In genomic region chr17:30005451-30005941, GRCm38 (mm10) we compare ENCODE assay signal across 8 mouse cellular contexts. TPM values are rescaled to one million over a fixed set of nuclear protein-coding genes. Genes with fewer than 3 reads are reported as not detected.
DNase-seq lines count a peak whose midpoint lies in the region; ATAC-seq and TF ChIP-seq lines count a peak whose summit lies in the region.

No protein-coding gene starts in this region.

- WGBS in hindbrain, embryonic 10.5 days = under 1% methylated on average over 19 of the region's 19 CpGs
- 0% methylated on average over 13 of the region's 19 CpGs for WGBS in limb, embryonic 13.5 days
- 0% methylated on average over 19 of the region's 19 CpGs for WGBS in midbrain, embryonic 12.5 days
- 2% methylated on average over 19 of the region's 19 CpGs for WGBS in stomach, embryonic 14.5 days

- dilution Hi-C loops in CH12.LX (cut with MboI; ENCODE audit: extremely low pct_ligation_motif_present, extremely low pct_unique_long_range_greater_than_20kb, low sequenced_read_pairs) = no loop called here

- H3K4me1 ChIP-seq in CH12.LX (ENCODE audit: control insufficient read depth in 1 of 2, insufficient read depth in 2 of 2) = peaks cover 6 to 38% of the 10 kb centered on the region in 2 experiments; a peak in 3 of 4 replicates
- H3K4me1 ChIP-seq in embryonic fibroblast, embryonic 13.5 days (ENCODE audit: control insufficient read depth, insufficient read depth, low read length) = peaks cover 14% of the 10 kb centered on the region
- H3K4me1 ChIP-seq in hindbrain, embryonic 10.5 days (replicated peaks) = peaks cover 56% of the 10 kb centered on the region
- peaks cover 46% of the 10 kb centered on the region for H3K4me1 ChIP-seq in limb, embryonic 13.5 days
- H3K4me1 ChIP-seq in midbrain, embryonic 12.5 days = peaks cover 36% of the 10 kb centered on the region
- peaks cover 39% of the 10 kb centered on the region for H3K4me1 ChIP-seq in stomach, embryonic 14.5 days (ENCODE audit: control insufficient read depth, insufficient read depth, low read length)

- peak; percentile 34; the same call in 1 of the 2 replicates for ATAC-seq in limb, embryonic 13.5 days (ENCODE audit: low FRiP score, low read depth)
- ATAC-seq in midbrain, embryonic 12.5 days (ENCODE audit: low FRiP score, low read depth) = peak; percentile 55
- ATAC-seq in stomach, embryonic 14.5 days (ENCODE audit: insufficient number of reproducible peaks, insufficient read depth, low FRiP score, low read depth) = 0 out of 2 replicates have a peak, but pooled peaks have one; percentile 0

- no peak for TF ChIP-seq CTCF in CH12.LX (conservative IDR thresholded peaks at IDR 0.05 in 1 of 2, IDR thresholded peaks at IDR 0.05 in 1 of 2; ENCODE audit: low read depth in 2 of 2, low read length in 2 of 2)
- TF ChIP-seq CTCF in embryonic fibroblast, embryonic 13.5 days (IDR thresholded peaks at IDR 0.05; ENCODE audit: borderline replicate concordance, insufficient read depth, low read length) = no peak

- H3K79me2 ChIP-seq in CH12.LX (replicated peaks; ENCODE audit: control insufficient read depth, extremely low read depth, insufficient read depth, poor library complexity, severe bottlenecking) = peaks cover 9% of the 10 kb centered on the region

- peak overlapping the region; percentile 98 for H3K4me2 ChIP-seq in CH12.LX (ENCODE audit: insufficient read depth, low read depth, poor library complexity, severe bottlenecking)
- H3K4me2 ChIP-seq in limb, embryonic 13.5 days (replicated peaks) = peak overlapping the region; percentile 79
- peak overlapping the region; percentile 86 for H3K4me2 ChIP-seq in midbrain, embryonic 12.5 days (replicated peaks)
- peak overlapping the region; percentile 68 for H3K4me2 ChIP-seq in stomach, embryonic 14.5 days (replicated peaks; ENCODE audit: low read depth, low read length)

- H3K4me3 ChIP-seq in CH12.LX (replicated peaks in 1 of 3; ENCODE audit: low read depth in 2 of 3, low read length in 2 of 3, poor library complexity in 1 of 3) = peak overlapping the region; percentile 67 to 85 (median 79)
- peak overlapping the region; percentile 75 for H3K4me3 ChIP-seq in embryonic fibroblast, embryonic 13.5 days (ENCODE audit: insufficient read depth, low read length)
- peak overlapping the region; percentile 100 for H3K4me3 ChIP-seq in hindbrain, embryonic 10.5 days
- H3K4me3 ChIP-seq in limb, embryonic 13.5 days = peak overlapping the region; percentile 90
- H3K4me3 ChIP-seq in midbrain, embryonic 12.5 days = peak overlapping the region; percentile 100
- peak overlapping the region; percentile 90 for H3K4me3 ChIP-seq in stomach, embryonic 14.5 days (ENCODE audit: low read depth, low read length)

- peak; percentile 59 for TF ChIP-seq EP300 in CH12.LX (IDR thresholded peaks at IDR 0.05; ENCODE audit: low read length)

- H3K36me3 ChIP-seq in CH12.LX (replicated peaks in 1 of 2; ENCODE audit: control insufficient read depth in 1 of 2, insufficient read depth in 1 of 2, low read length in 1 of 2) = peaks cover 0 to 26% of the 10 kb centered on the region in 2 experiments
- peaks cover 20% of the 10 kb centered on the region for H3K36me3 ChIP-seq in hindbrain, embryonic 10.5 days
- H3K36me3 ChIP-seq in limb, embryonic 13.5 days = peaks cover 4% of the 10 kb centered on the region; the same call in 1 of the 2 replicates
- peaks cover 3% of the 10 kb centered on the region; the same call in 1 of the 2 replicates for H3K36me3 ChIP-seq in midbrain, embryonic 12.5 days
- H3K36me3 ChIP-seq in stomach, embryonic 14.5 days (ENCODE audit: control insufficient read depth, insufficient read depth, low read length) = no peaks in the 10 kb centered on the region

- H3K9ac ChIP-seq in CH12.LX (ENCODE audit: insufficient read depth, low read depth) = peak overlapping the region; percentile 89
- H3K9ac ChIP-seq in limb, embryonic 13.5 days = peak overlapping the region; percentile 96
- H3K9ac ChIP-seq in midbrain, embryonic 12.5 days (replicated peaks) = peak overlapping the region; percentile 99
- H3K9ac ChIP-seq in stomach, embryonic 14.5 days (replicated peaks; ENCODE audit: low read depth, low read length) = peak overlapping the region; percentile 96

- DNase-seq in CH12.LX (ENCODE audit: extremely low read depth) = peak; percentile 77
- peak; percentile 37 for DNase-seq in adrenal gland, adult 8-10 months
- DNase-seq in hindbrain, embryonic 10.5 days (ENCODE audit: low spot score) = peak; percentile 68
- DNase-seq in layer of hippocampus, adult 9-10 months (ENCODE audit: low spot score) = no peak

- no peak for TF ChIP-seq POLR2A in CH12.LX (IDR thresholded peaks at IDR 0.05; ENCODE audit: low read depth, low read length)
- 0 out of 2 replicates have a peak, but pooled peaks have one; percentile 28 for TF ChIP-seq POLR2A in embryonic fibroblast, embryonic 13.5 days (IDR thresholded peaks at IDR 0.05; ENCODE audit: low read depth, low read length)

- H3K27me3 ChIP-seq in CH12.LX (replicated peaks) = no peaks in the 10 kb centered on the region
- no peaks in the 10 kb centered on the region for H3K27me3 ChIP-seq in hindbrain, embryonic 10.5 days (ENCODE audit: insufficient read depth, poor library complexity, severe bottlenecking)
- H3K27me3 ChIP-seq in limb, embryonic 13.5 days = no peaks in the 10 kb centered on the region
- no peaks in the 10 kb centered on the region for H3K27me3 ChIP-seq in midbrain, embryonic 12.5 days
- no peaks in the 10 kb centered on the region for H3K27me3 ChIP-seq in stomach, embryonic 14.5 days (ENCODE audit: control insufficient read depth, insufficient read depth, low read length)

- in situ Hi-C loops in CH12.LX (cut with MboI; ENCODE audit: low pct_ligation_motif_present, low pct_unique_long_range_greater_than_20kb, low sequenced_read_pairs) = no loop called here

- no peak for TF ChIP-seq RAD21 in CH12.LX (IDR thresholded peaks at IDR 0.05; ENCODE audit: low read depth, low read length)

- H3K27ac ChIP-seq in CH12.LX (ENCODE audit: insufficient read depth, low read depth) = peak overlapping the region; percentile 51
- H3K27ac ChIP-seq in embryonic fibroblast, embryonic 13.5 days (ENCODE audit: insufficient read depth, low read length) = peak overlapping the region; percentile 50
- peak overlapping the region; percentile 100 for H3K27ac ChIP-seq in hindbrain, embryonic 10.5 days
- peak overlapping the region; percentile 99 for H3K27ac ChIP-seq in limb, embryonic 13.5 days
- peak overlapping the region; percentile 100 for H3K27ac ChIP-seq in midbrain, embryonic 12.5 days (replicated peaks)
- peak overlapping the region; percentile 95 for H3K27ac ChIP-seq in stomach, embryonic 14.5 days (ENCODE audit: low read length)

- no peaks in the 10 kb centered on the region for H3K9me3 ChIP-seq in CH12.LX (replicated peaks; ENCODE audit: low read length)
- H3K9me3 ChIP-seq in hindbrain, embryonic 10.5 days = no peaks in the 10 kb centered on the region
- H3K9me3 ChIP-seq in limb, embryonic 13.5 days = no peaks in the 10 kb centered on the region
- H3K9me3 ChIP-seq in midbrain, embryonic 12.5 days = no peaks in the 10 kb centered on the region
- no peaks in the 10 kb centered on the region for H3K9me3 ChIP-seq in stomach, embryonic 14.5 days (ENCODE audit: control insufficient read depth, low read depth, low read length)

TF ChIP-seq in CH12.LX, 34 proteins besides CTCF, POLR2A, EP300 and RAD21 (continues in another document):
- no peak for TF ChIP-seq NRF1 (IDR thresholded peaks at IDR 0.05; ENCODE audit: low read depth, low read length)
- TF ChIP-seq MEF2A (IDR thresholded peaks at IDR 0.05; ENCODE audit: borderline replicate concordance, low read depth, low read length) = peak; percentile 44; the same call in 1 of the 2 replicates
- no peak for TF ChIP-seq USF1 (IDR thresholded peaks at IDR 0.05; ENCODE audit: low read depth, low read length)
- TF ChIP-seq ZNF384 (IDR thresholded peaks at IDR 0.05; ENCODE audit: low read depth, low read length) = no peak
- no peak for TF ChIP-seq PAX5 (IDR thresholded peaks at IDR 0.05; ENCODE audit: low read length)
- 0 out of 2 replicates have a peak, but pooled peaks have one; percentile 11 for TF ChIP-seq MAFK (IDR thresholded peaks at IDR 0.05; ENCODE audit: insufficient replicate concordance, low read length)
- TF ChIP-seq RCOR1 (conservative IDR thresholded peaks at IDR 0.05; ENCODE audit: low read depth, low read length) = no peak
- no peak for TF ChIP-seq HCFC1 (IDR thresholded peaks at IDR 0.05; ENCODE audit: low read depth, low read length)
- no peak for TF ChIP-seq ZMIZ1 (IDR thresholded peaks at IDR 0.05; ENCODE audit: low read depth, low read length)
- TF ChIP-seq MXI1 (IDR thresholded peaks at IDR 0.05; ENCODE audit: low read depth, low read length) = peak; percentile 77; the same call in 1 of the 2 replicates
- peak; percentile 58 for TF ChIP-seq CHD2 (IDR thresholded peaks at IDR 0.05; ENCODE audit: low read length)
- no peak for TF ChIP-seq TBP (conservative IDR thresholded peaks at IDR 0.05; ENCODE audit: low read depth, low read length)
- peak; percentile 36; the same call in 1 of the 2 replicates for TF ChIP-seq MAZ (IDR thresholded peaks at IDR 0.05; ENCODE audit: low read depth, low read length)

RNA-seq across cellular contexts. Expression of gene Zfand3, which starts 1.0 kb away (rescaled TPM):
- total RNA-seq in CH12.LX (2012; rRNA removed) (15.1 and 23.2 TPM in 2 replicates), CH12.LX (2014; rRNA removed) (18.0 and 23.5 TPM in 2 replicates)
- 33.7 and 44.0 TPM in 2 replicates for polyA plus RNA-seq in CH12.LX (2012; ENCODE audit: insufficient read length, low read depth)
- total RNA-seq in adrenal gland, adult 8-10 months (2022) = 100 to 1,000 TPM; 150 to 175 (median 171) TPM
- polyA plus RNA-seq in embryonic fibroblast, embryonic 13.5 days (2011; ENCODE audit: insufficient read length, low read depth, missing spikeins) = 151 and 158 TPM in 2 replicates
- 70.9 and 97.7 TPM in 2 replicates for polyA plus RNA-seq in hindbrain, embryonic 10.5 days (2016; fragmentation: Nextera tagmentation; extraction: Ambion mirVana)
- polyA plus RNA-seq in limb, embryonic 13.5 days (2015; fragmentation: Nextera tagmentation; extraction: Ambion mirVana) = 63.0 and 63.2 TPM in 2 replicates
- 83.1 and 91.5 TPM in 2 replicates for polyA plus RNA-seq in midbrain, embryonic 12.5 days (2016; fragmentation: Nextera tagmentation; extraction: Ambion mirVana)
- polyA plus RNA-seq in stomach, embryonic 14.5 days (2014; fragmentation: Nextera tagmentation; extraction: Ambion mirVana) = 47.2 and 48.6 TPM in 2 replicates

RNA-seq across cellular contexts. Expression of gene Mdga1, which starts 35.6 kb away (rescaled TPM):
- total RNA-seq in CH12.LX (2012; rRNA removed) = 0.25 and 0.38 TPM in 2 replicates
- 0.34 and 0.39 TPM in 2 replicates for total RNA-seq in CH12.LX (2014; rRNA removed)
- 0.29 and 0.65 TPM in 2 replicates for polyA plus RNA-seq in CH12.LX (2012; ENCODE audit: insufficient read length, low read depth)
- total RNA-seq in adrenal gland, adult 8-10 months (2022) = 1 to 10 TPM in 1 of 4 experiments, under 1 TPM in 3; 0.21 to 2.2 (median 0.66) TPM
- 7.6 and 9.9 TPM in 2 replicates for polyA plus RNA-seq in embryonic fibroblast, embryonic 13.5 days (2011; ENCODE audit: insufficient read length, low read depth, missing spikeins)
- polyA plus RNA-seq in hindbrain, embryonic 10.5 days (2016; fragmentation: Nextera tagmentation; extraction: Ambion mirVana) = 2.3 and 5.1 TPM in 2 replicates
- polyA plus RNA-seq in limb, embryonic 13.5 days (2015; fragmentation: Nextera tagmentation; extraction: Ambion mirVana) = 3.2 and 3.4 TPM in 2 replicates
- 13.1 and 21.4 TPM in 2 replicates for polyA plus RNA-seq in midbrain, embryonic 12.5 days (2016; fragmentation: Nextera tagmentation; extraction: Ambion mirVana)
- 5.2 and 5.9 TPM in 2 replicates for polyA plus RNA-seq in stomach, embryonic 14.5 days (2014; fragmentation: Nextera tagmentation; extraction: Ambion mirVana)

Comparison
In these comparisons a context has a peak if more than half of its experiments do, and no peak if none do; other contexts are left out.
1. H3K27ac ChIP-seq: peak in every context shown above with its lines; median percentile 100 in hindbrain, embryonic 10.5 days; 100 in midbrain, embryonic 12.5 days; 99 in limb, embryonic 13.5 days; 95 in stomach, embryonic 14.5 days; 51 in CH12.LX; 50 in embryonic fibroblast, embryonic 13.5 days.
2. ATAC-seq: peak in every context shown above with its lines; median percentile 55 in midbrain, embryonic 12.5 days; 34 in limb, embryonic 13.5 days; 0 in stomach, embryonic 14.5 days.